In genomic region chr10:128805092-128806000, GRCm38 (mm10) we compare ENCODE assay signal across 8 mouse cellular contexts. TPM values are rescaled to one million over a fixed set of nuclear protein-coding genes. Genes with fewer than 3 reads are reported as not detected.
DNase-seq lines count a peak whose midpoint lies in the region; ATAC-seq lines count a peak whose summit lies in the region.

No protein-coding gene starts in this region.

- under 1% methylated on average over 61 of the region's 70 CpGs for WGBS in heart, embryonic 11.5 days (ENCODE audit: insufficient replicate concordance)
- WGBS in kidney, embryonic 16.5 days: under 1% methylated on average over 70 of the region's 70 CpGs
- WGBS in liver, embryonic 11.5 days: under 1% methylated on average over 69 of the region's 70 CpGs
- WGBS in stomach, embryonic 14.5 days: under 1% methylated on average over 63 of the region's 70 CpGs

- H3K27me3 ChIP-seq in heart, embryonic 11.5 days (ENCODE audit: control insufficient read depth, insufficient read depth, low read length): no peaks in the 10 kb centered on the region
- no peaks in the 10 kb centered on the region for H3K27me3 ChIP-seq in kidney, embryonic 16.5 days (ENCODE audit: insufficient read depth, low read length)
- H3K27me3 ChIP-seq in liver, embryonic 11.5 days (replicated peaks; ENCODE audit: control insufficient read depth, insufficient read depth, low read length): no peaks in the 10 kb centered on the region
- no peaks in the 10 kb centered on the region for H3K27me3 ChIP-seq in stomach, embryonic 14.5 days (ENCODE audit: control insufficient read depth, insufficient read depth, low read length)

- H3K4me1 ChIP-seq in heart, embryonic 11.5 days (ENCODE audit: control insufficient read depth, insufficient read depth, low read length): peaks cover 29% of the 10 kb centered on the region
- H3K4me1 ChIP-seq in kidney, embryonic 16.5 days (ENCODE audit: insufficient read depth, low read length): peaks cover 52% of the 10 kb centered on the region
- peaks cover 32% of the 10 kb centered on the region for H3K4me1 ChIP-seq in liver, embryonic 11.5 days (replicated peaks; ENCODE audit: control insufficient read depth, insufficient read depth, low read length)
- H3K4me1 ChIP-seq in stomach, embryonic 14.5 days (ENCODE audit: control insufficient read depth, insufficient read depth, low read length): peaks cover 36% of the 10 kb centered on the region

- H3K4me3 ChIP-seq in heart, embryonic 11.5 days (ENCODE audit: low read depth, low read length): peak overlapping the region; percentile 87
- H3K4me3 ChIP-seq in kidney, embryonic 16.5 days (ENCODE audit: low read length): peak overlapping the region; percentile 69
- H3K4me3 ChIP-seq in liver, embryonic 11.5 days (ENCODE audit: low read depth, low read length): peak overlapping the region; percentile 69
- H3K4me3 ChIP-seq in stomach, embryonic 14.5 days (ENCODE audit: low read depth, low read length): peak overlapping the region; percentile 67

- H3K4me2 ChIP-seq in heart, embryonic 11.5 days: peak overlapping the region; percentile 70
- peak overlapping the region; percentile 95 for H3K4me2 ChIP-seq in kidney, embryonic 16.5 days (replicated peaks; ENCODE audit: low read depth, low read length)
- peak overlapping the region; percentile 65 for H3K4me2 ChIP-seq in liver, embryonic 11.5 days
- peak overlapping the region; percentile 73 for H3K4me2 ChIP-seq in stomach, embryonic 14.5 days (replicated peaks; ENCODE audit: low read depth, low read length)

- H3K27ac ChIP-seq in heart, embryonic 11.5 days (ENCODE audit: low read depth, low read length): peak overlapping the region; percentile 98
- peak overlapping the region; percentile 98 for H3K27ac ChIP-seq in kidney, embryonic 16.5 days (ENCODE audit: low read length)
- H3K27ac ChIP-seq in liver, embryonic 11.5 days (ENCODE audit: low read depth, low read length): peak overlapping the region; percentile 87
- H3K27ac ChIP-seq in stomach, embryonic 14.5 days (ENCODE audit: low read length): peak overlapping the region; percentile 98

- peak; percentile 92 for ATAC-seq in erythroblast, adult 5-6 weeks (replicated peaks; ENCODE audit: low FRiP score, poor library complexity, severe bottlenecking)
- peak; percentile 92 for ATAC-seq in heart, embryonic 11.5 days (replicated peaks; ENCODE audit: insufficient number of reproducible peaks, low FRiP score, low TSS enrichment)
- ATAC-seq in kidney, embryonic 16.5 days (ENCODE audit: low FRiP score, low TSS enrichment): peak; percentile 93
- ATAC-seq in liver, embryonic 11.5 days (replicated peaks; ENCODE audit: low FRiP score): peak; percentile 93
- peak; percentile 93 for ATAC-seq in stomach, embryonic 14.5 days (ENCODE audit: insufficient number of reproducible peaks, insufficient read depth, low FRiP score, low read depth)

- peak overlapping the region; percentile 94 for H3K9ac ChIP-seq in heart, embryonic 11.5 days (ENCODE audit: low read depth, low read length)
- peak overlapping the region; percentile 96 for H3K9ac ChIP-seq in kidney, embryonic 16.5 days (replicated peaks; ENCODE audit: low read length)
- H3K9ac ChIP-seq in liver, embryonic 11.5 days (ENCODE audit: low read depth, low read length): peak overlapping the region; percentile 76
- peak overlapping the region; percentile 79 for H3K9ac ChIP-seq in stomach, embryonic 14.5 days (replicated peaks; ENCODE audit: low read depth, low read length)

- DNase-seq in B cell, adult 2 months: peak; percentile 95 to 96
- peak; percentile 99 for DNase-seq in brain, adult 2 months (ENCODE audit: low read depth, low spot score)
- peak; percentile 99 for DNase-seq in liver, embryonic 11.5 days (ENCODE audit: low spot score)
- DNase-seq in naive thymus-derived CD4-positive, alpha-beta T cell, adult 2 months (ENCODE audit: low read depth): peak; percentile 98

- H3K9me3 ChIP-seq in heart, embryonic 11.5 days (replicated peaks; ENCODE audit: control insufficient read depth, low read length): no peaks in the 10 kb centered on the region
- no peaks in the 10 kb centered on the region for H3K9me3 ChIP-seq in kidney, embryonic 16.5 days (ENCODE audit: low read length)
- H3K9me3 ChIP-seq in liver, embryonic 11.5 days (ENCODE audit: control insufficient read depth, low read length): no peaks in the 10 kb centered on the region
- no peaks in the 10 kb centered on the region for H3K9me3 ChIP-seq in stomach, embryonic 14.5 days (ENCODE audit: control insufficient read depth, low read depth, low read length)

- H3K36me3 ChIP-seq in heart, embryonic 11.5 days (ENCODE audit: control insufficient read depth, insufficient read depth, low read length): 0 out of 2 replicates have a peak, but pooled peaks cover 4% of the 10 kb centered on the region
- peaks cover 27% of the 10 kb centered on the region for H3K36me3 ChIP-seq in kidney, embryonic 16.5 days (ENCODE audit: insufficient read depth, low read length)
- peaks cover 5% of the 10 kb centered on the region; the same call in 1 of the 2 replicates for H3K36me3 ChIP-seq in liver, embryonic 11.5 days (ENCODE audit: control insufficient read depth, insufficient read depth, low read length)
- peaks cover 12% of the 10 kb centered on the region for H3K36me3 ChIP-seq in stomach, embryonic 14.5 days (ENCODE audit: control insufficient read depth, insufficient read depth, low read length)

RNA-seq across cellular contexts. Expression of gene Tmem198b, which starts 1.2 kb away (rescaled TPM):
- 0.19 and 1.7 TPM in 2 replicates for total RNA-seq in erythroblast, adult 5-6 weeks (2015; ENCODE audit: low replicate concordance)
- total RNA-seq in erythroblast, adult 5-6 weeks (2017; ENCODE audit: low replicate concordance): 0.42 and 3.7 TPM in 2 replicates
- polyA plus RNA-seq in heart, embryonic 11.5 days (2014; fragmentation: Nextera tagmentation; extraction: Ambion mirVana): 15.0 and 18.2 TPM in 2 replicates
- polyA plus RNA-seq in kidney, embryonic 16.5 days (2015; fragmentation: Nextera tagmentation; extraction: Ambion mirVana): 19.3 and 22.9 TPM in 2 replicates
- 8.1 and 8.8 TPM in 2 replicates for polyA plus RNA-seq in liver, embryonic 11.5 days (2014; fragmentation: Nextera tagmentation; extraction: Ambion mirVana)
- 17.2 and 19.3 TPM in 2 replicates for polyA plus RNA-seq in stomach, embryonic 14.5 days (2014; fragmentation: Nextera tagmentation; extraction: Ambion mirVana)

RNA-seq across cellular contexts. Expression of gene Dnajc14, which starts 1.5 kb away (rescaled TPM):
- total RNA-seq in erythroblast, adult 5-6 weeks (2015; ENCODE audit: low replicate concordance): 16.5 and 17.6 TPM in 2 replicates
- total RNA-seq in erythroblast, adult 5-6 weeks (2017; ENCODE audit: low replicate concordance): 9.5 and 9.6 TPM in 2 replicates
- 28.7 and 37.0 TPM in 2 replicates for polyA plus RNA-seq in heart, embryonic 11.5 days (2014; fragmentation: Nextera tagmentation; extraction: Ambion mirVana)
- 63.2 and 64.9 TPM in 2 replicates for polyA plus RNA-seq in kidney, embryonic 16.5 days (2015; fragmentation: Nextera tagmentation; extraction: Ambion mirVana)
- 32.5 and 34.1 TPM in 2 replicates for polyA plus RNA-seq in liver, embryonic 11.5 days (2014; fragmentation: Nextera tagmentation; extraction: Ambion mirVana)
- 40.0 and 40.2 TPM in 2 replicates for polyA plus RNA-seq in stomach, embryonic 14.5 days (2014; fragmentation: Nextera tagmentation; extraction: Ambion mirVana)

RNA-seq across cellular contexts. Expression of gene Sarnp, which starts 11.8 kb away (rescaled TPM):
- total RNA-seq in erythroblast, adult 5-6 weeks (2015; ENCODE audit: low replicate concordance): 74.4 and 106 TPM in 2 replicates
- 93.5 and 113 TPM in 2 replicates for total RNA-seq in erythroblast, adult 5-6 weeks (2017; ENCODE audit: low replicate concordance)
- polyA plus RNA-seq in heart, embryonic 11.5 days (2014; fragmentation: Nextera tagmentation; extraction: Ambion mirVana): 204 and 210 TPM in 2 replicates
- polyA plus RNA-seq in kidney, embryonic 16.5 days (2015; fragmentation: Nextera tagmentation; extraction: Ambion mirVana): 194 and 198 TPM in 2 replicates
- 229 and 250 TPM in 2 replicates for polyA plus RNA-seq in liver, embryonic 11.5 days (2014; fragmentation: Nextera tagmentation; extraction: Ambion mirVana)
- 204 and 209 TPM in 2 replicates for polyA plus RNA-seq in stomach, embryonic 14.5 days (2014; fragmentation: Nextera tagmentation; extraction: Ambion mirVana)

RNA-seq across cellular contexts. Expression of gene Mmp19, which starts 14.6 kb away (rescaled TPM):
- 0.38 TPM in 1 of 2 replicates, not detected in the other for total RNA-seq in erythroblast, adult 5-6 weeks (2015; ENCODE audit: low replicate concordance)
- 0.85 and 1.5 TPM in 2 replicates for total RNA-seq in erythroblast, adult 5-6 weeks (2017; ENCODE audit: low replicate concordance)
- 0.49 and 0.57 TPM in 2 replicates for polyA plus RNA-seq in heart, embryonic 11.5 days (2014; fragmentation: Nextera tagmentation; extraction: Ambion mirVana)
- 0.89 and 0.98 TPM in 2 replicates for polyA plus RNA-seq in kidney, embryonic 16.5 days (2015; fragmentation: Nextera tagmentation; extraction: Ambion mirVana)
- polyA plus RNA-seq in liver, embryonic 11.5 days (2014; fragmentation: Nextera tagmentation; extraction: Ambion mirVana): 9.2 and 10.2 TPM in 2 replicates
- 0.78 and 1.2 TPM in 2 replicates for polyA plus RNA-seq in stomach, embryonic 14.5 days (2014; fragmentation: Nextera tagmentation; extraction: Ambion mirVana)

RNA-seq across cellular contexts. Expression of gene Ormdl2, which starts 16.1 kb away (rescaled TPM):
- total RNA-seq in erythroblast, adult 5-6 weeks (2015; ENCODE audit: low replicate concordance): 5.4 and 18.8 TPM in 2 replicates
- total RNA-seq in erythroblast, adult 5-6 weeks (2017; ENCODE audit: low replicate concordance): 13.0 and 28.2 TPM in 2 replicates
- polyA plus RNA-seq in heart, embryonic 11.5 days (2014; fragmentation: Nextera tagmentation; extraction: Ambion mirVana): 50.7 and 60.3 TPM in 2 replicates
- polyA plus RNA-seq in kidney, embryonic 16.5 days (2015; fragmentation: Nextera tagmentation; extraction: Ambion mirVana): 94.4 and 100 TPM in 2 replicates
- 114 and 116 TPM in 2 replicates for polyA plus RNA-seq in liver, embryonic 11.5 days (2014; fragmentation: Nextera tagmentation; extraction: Ambion mirVana)
- 69.6 and 76.6 TPM in 2 replicates for polyA plus RNA-seq in stomach, embryonic 14.5 days (2014; fragmentation: Nextera tagmentation; extraction: Ambion mirVana)

Comparison
In these comparisons a context has a peak if more than half of its experiments do, and no peak if none do; other contexts are left out.
1. Peak in every context shown above with its lines: DNase-seq, ATAC-seq, H3K4me3 ChIP-seq and H3K27ac ChIP-seq.